Mouse (Mus musculus): ENCODE measurements around the gene Rxfp2.

DNA sequence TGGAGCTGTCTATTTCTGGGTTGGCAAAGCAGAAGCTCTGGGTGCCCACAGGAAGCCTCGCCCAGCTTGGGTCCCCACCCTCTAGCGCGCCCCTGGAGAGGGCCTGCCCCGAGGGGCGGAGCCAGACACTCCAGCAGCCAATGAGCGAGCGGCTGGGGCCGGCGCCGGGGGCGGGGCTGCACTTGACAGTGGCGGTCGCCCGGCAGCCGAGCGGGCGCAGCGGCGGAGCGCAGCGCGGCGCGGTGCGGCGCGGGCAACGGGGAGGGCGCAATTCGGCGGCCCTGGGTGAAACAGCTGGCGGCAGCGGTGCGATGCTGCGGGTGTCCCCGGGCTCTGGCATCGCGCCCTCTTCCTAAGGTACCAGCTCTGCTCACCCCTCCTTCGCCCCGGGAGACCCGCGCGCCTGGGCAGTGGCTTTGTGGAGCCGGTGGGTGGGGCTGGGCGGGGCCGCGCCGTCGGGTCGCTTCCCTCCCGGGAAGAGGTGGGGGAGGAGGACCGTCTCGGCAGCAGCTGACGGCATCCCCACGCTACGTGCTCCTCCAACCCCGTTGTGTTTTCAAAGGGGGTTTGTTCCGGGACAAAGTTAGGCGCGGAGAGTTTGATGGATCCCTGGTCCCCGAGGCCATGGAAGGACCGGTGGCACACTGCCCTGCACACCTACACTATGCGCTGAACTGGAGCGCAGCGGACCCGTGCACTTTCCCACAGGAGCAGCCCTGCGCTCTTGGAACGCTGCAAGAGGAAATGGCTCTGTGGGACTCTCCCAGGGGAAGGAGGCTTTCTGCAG lies 100.2 kb downstream of the Rxfp2 start, which contains the start of gene Fry:
- TF ChIP-seq POLR2A (IDR thresholded peaks at IDR 0.05; ENCODE audit: low read depth, low read length): no peak
- no peak for TF ChIP-seq CTCF (conservative IDR thresholded peaks at IDR 0.05; ENCODE audit: insufficient read depth, insufficient read length, low read depth, low read length)

Data from kidney, adult 2 months (tissue).